Mouse (Mus musculus) stomach, postnatal 0 days (tissue): ENCODE data around the gene Hist1h3c.

Experiments
- CTCF ChIP-seq: IDR thresholded peaks from 2 replicates; pipeline ENCODE4 v1.5.1; 2016; ENCODE audit warnings: antibody characterized with exemption, low read depth, mild to moderate bottlenecking, moderate library complexity
- EP300 ChIP-seq: optimal IDR thresholded peaks from 2 replicates; pipeline ENCODE3; 2016; ENCODE audit warnings: antibody characterized with exemption

GRCm38 (mm10) chr13:23708654-23709053, 36.7 kb downstream of the Hist1h3c start:
- TF ChIP-seq CTCF (no peak), EP300 (no peak)
